Mouse (Mus musculus): ENCODE measurements around the gene Fam166a.
A peak's percentile ranks its signal among the peaks of the same experiment; 100 is the strongest.

Fam166a gene

GRCm38 (mm10) chr2:25218445-25218844, at the start of gene Fam166a:
Gene Fam166a (plus strand): TSS chr2:25218745.
- DNase-seq (ENCODE audit: low spot score) = no peak

GRCm38 (mm10) chr2:25169778-25170177, 48.8 kb upstream of the Fam166a start:
- no peak for DNase-seq (ENCODE audit: low spot score)

- DNase-seq (ENCODE audit: low spot score) = no peak
Observed at GRCm38 (mm10) chr2:25170326-25171100, 48.0 kb upstream of the Fam166a start.

DNA sequence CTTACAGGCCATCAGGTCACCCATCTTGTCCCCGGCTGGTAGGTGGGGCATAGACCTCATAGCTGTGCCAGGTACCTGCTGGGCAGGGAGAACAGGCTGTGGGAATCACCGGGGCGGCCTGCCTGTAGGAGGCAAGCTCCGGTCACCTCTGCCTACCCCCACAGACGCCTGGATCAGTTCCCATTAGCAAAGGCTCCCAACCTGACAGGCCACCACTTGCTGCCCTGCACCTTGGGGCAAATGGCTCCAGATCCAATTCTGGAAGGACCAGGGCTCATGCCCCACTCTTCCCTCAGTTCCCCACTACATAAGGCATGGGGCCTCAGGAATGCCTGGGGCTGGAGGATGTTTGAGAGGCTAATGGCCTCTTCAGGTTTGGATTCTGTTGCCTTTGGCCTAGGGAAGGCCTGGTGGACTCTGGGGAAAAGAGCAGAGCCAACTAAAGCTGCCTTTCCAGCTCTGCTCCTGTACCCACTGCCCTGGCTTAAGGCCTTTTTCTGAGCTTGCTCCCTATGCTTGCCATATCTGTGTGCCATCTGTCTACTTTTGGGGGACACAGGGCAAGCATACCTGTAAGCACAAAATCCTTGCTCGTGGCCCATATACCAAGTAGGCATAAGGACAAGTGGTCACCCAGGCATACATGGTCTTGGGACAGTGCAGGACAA, 47.3 kb upstream of the Fam166a start:
- no peak for DNase-seq (ENCODE audit: low spot score)

DNA sequence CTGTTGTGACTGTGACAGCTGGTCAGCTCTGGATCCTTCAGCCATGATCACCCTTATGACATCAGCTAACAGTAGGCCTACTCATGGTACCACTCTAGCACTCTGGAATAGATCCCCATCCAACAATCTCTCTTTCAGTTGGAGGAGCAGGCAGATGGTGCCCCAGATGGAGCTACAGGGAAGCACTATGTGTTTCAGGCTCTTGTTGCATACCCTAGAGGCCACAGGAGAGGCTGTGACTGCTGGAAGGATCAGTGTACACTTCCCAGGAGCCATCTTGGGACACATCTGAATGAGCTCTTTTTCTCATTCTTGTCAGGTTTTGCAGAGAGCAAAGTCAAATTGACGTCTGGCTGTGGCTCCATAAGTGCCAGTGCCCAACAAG, 46.8 kb upstream of the Fam166a start:
- no peak for DNase-seq (ENCODE audit: low spot score)

GRCm38 (mm10) chr2:25172629-25173028, 45.9 kb upstream of the Fam166a start:
- DNase-seq (ENCODE audit: low spot score) = no peak

DNA sequence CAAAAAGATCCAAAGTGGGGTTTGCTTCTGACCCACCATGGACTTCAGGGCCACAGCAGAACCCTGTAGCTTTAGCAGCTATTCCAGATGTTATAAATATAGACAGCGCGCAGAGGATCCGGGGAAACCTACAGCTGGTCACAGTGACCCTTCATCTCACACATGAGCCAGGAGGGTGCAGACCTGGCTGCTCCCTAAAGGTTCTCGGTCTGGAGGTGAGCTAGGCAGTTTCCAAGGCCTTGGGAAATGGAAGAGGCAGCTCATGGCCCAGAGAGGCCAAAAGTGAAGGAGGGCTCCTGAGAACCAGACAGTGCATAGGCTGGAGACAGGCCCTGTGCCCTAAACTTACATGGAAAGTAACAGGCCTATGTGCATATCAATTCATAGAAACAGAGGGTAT, 44.7 kb upstream of the Fam166a start:
- no peak for DNase-seq (ENCODE audit: low spot score)

GRCm38 (mm10) chr2:25174866-25175689, 43.5 kb upstream of the Fam166a start:
- DNase-seq (ENCODE audit: low spot score) = no peak

- no peak for DNase-seq (ENCODE audit: low spot score)
Observed at GRCm38 (mm10) chr2:25175690-25176078, 42.9 kb upstream of the Fam166a start.

DNA sequence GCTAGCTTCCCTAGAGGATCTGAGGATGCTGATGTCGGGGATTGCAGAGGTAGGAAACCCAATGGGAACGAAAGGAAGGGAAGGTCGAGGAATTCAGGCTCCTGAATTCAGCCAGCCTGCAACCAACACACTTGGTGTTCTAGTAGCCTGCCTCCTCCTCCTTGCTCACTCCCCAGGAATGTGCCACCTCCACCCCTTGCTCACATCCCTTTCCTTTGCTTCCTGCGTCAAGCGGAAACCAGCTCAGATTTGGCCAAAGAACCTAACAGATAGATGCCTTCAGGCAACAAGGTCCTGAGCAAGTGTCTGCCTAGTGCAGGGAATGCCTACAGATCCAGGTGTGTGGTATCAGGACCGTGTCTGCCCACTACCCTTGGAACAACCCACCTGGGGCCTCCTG, 42.0 kb upstream of the Fam166a start:
- no peak for DNase-seq (ENCODE audit: low spot score)

DNA sequence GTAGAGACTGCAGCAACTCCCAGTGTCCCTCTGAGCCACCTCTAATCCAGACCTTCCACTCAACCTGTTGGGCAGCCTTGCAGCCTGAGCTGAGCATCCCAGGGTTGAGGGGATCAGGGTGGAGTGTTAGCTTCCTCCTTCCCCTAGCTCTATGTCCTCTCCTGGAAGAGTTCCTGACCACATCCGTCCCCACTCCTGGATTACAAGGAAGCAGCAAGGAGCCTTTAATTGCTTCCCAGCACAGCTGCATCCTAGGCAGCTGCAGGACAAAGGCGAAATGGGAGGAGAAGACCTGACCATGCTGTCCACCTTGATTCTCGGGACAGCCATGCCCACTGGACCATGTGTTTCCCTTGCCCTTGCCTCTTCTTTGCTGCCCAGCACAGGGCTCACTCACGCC, 41.5 kb upstream of the Fam166a start:
- DNase-seq (ENCODE audit: low spot score) = no peak

DNA sequence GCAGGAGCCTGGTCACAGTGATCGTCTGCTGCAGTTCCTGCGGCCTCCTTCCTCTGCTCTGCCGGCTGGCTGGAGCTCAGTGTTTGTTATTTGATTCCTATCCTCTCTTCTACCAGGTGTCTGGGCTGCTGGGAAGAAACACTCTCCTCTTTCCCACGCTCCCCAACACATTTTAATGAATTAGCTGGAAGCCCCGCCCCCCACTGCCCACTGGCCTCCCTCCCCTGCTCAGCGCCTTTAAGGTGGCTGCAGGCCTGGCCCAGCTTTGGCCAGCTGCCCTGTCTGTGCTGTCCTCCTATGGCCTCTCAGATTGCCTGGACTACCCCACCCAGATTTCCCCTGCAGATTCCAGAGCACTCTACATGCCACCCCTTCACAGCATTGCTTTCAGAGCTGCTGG, 40.9 kb upstream of the Fam166a start:
- no peak for DNase-seq (ENCODE audit: low spot score)

DNA sequence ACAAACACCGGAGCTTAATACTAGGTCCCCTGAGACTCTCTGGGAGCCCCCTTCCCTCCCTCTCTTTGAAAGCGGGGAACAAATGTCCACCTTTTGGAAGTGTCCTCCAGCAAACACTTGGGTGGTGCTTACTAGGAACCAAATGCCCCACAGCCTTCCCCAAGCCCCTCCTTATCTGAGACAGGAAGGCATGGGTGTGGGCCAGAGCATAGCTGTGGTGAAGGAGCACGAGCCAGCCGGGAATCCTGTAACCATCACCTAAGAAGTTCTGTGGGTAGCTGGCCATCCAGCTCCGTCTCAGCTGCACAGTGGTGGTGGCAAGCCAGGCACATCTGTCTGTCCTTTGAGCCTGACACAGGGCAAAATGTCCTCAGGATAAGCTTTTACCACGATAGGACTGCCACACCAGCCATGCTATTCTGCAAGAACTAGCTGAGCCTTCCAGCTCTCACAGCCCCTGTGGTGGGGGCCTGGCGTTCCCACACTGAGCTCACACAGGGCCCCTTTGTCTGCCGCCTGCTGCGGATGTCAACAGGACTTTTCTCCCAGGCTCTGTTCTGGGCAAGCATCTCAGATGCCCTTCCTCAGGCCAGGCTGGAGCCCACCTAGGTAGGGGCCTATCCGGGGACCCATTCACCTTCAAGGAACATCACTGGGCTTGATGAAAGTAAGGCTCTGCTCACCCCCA, 40.1 kb upstream of the Fam166a start:
- no peak for DNase-seq (ENCODE audit: low spot score)

GRCm38 (mm10) chr2:25179566-25180217, 38.9 kb upstream of the Fam166a start:
- no peak for DNase-seq (ENCODE audit: low spot score)

DNA sequence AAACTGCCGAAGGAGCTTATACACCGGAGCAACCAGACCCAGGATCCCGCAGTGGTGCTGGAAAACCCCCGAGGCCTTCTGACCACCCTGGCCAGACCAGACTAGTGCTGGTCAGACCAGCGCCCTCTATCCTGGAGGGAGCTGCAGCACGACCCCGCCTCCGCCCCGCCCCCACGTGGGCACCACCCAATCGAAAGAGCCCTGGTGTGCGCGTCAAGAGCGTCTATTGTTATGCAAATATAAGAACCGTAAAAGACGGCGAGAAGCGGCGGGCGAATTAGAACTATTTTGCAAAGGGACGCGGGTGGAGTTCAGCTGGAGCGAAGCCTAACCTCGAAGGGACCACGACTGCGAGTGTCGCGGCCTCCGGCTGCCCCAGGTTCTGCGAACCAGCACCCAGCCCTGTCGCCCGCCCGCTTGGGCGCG, 38.1 kb upstream of the Fam166a start, which contains the start of gene Nrarp:
TSS of gene Nrarp (plus strand) at position 281 of the 426 bp plus-strand sequence.
- DNase-seq (ENCODE audit: low spot score) = peak; percentile 81

DNA sequence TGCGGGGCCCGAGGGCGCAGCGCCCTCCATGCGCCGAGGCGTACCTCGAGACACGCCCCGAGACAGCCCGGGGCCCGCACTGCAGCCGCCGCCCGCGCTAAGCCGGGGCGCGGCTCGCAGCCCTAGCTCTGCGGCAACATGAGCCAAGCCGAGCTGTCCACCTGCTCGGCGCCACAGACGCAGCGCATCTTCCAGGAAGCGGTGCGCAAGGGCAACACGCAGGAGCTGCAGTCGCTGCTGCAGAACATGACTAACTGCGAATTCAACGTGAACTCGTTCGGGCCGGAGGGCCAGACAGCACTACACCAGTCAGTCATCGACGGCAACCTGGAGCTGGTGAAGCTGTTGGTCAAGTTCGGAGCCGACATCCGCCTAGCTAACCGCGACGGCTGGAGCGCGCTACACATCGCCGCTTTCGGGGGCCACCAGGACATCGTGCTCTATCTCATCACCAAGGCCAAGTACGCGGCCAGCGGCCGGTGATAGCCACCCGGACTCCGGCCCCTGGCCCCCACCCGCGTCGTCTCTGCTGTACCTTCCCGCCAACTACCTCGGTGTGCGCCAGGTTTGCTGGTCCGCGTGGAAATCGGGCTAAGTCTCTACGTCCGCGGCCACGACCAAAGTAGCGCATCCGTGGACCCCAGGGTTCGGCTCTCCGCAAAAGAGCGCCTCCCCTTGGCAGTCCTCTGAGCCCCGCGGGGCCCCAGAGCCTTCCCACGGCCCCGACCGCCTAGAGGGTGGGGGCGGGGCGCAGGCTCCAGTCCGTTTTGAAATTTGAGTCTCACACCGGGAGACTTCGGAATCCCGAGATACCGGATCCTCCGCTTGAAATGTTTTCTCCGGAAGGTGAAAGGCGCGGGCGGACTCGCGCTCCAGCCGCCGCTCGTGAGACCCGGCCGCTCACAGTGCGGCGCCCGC, 37.3 kb upstream of the Fam166a start:
- peak; percentile 62 for DNase-seq (ENCODE audit: low spot score)

GRCm38 (mm10) chr2:25181891-25182397, 36.6 kb upstream of the Fam166a start:
- no peak for DNase-seq (ENCODE audit: low spot score)

- no peak for DNase-seq (ENCODE audit: low spot score)
Observed at GRCm38 (mm10) chr2:25182664-25183063, 35.9 kb upstream of the Fam166a start.

- peak; percentile 54 for DNase-seq (ENCODE audit: low spot score)
Observed at GRCm38 (mm10) chr2:25183336-25183735, 35.2 kb upstream of the Fam166a start.

DNA sequence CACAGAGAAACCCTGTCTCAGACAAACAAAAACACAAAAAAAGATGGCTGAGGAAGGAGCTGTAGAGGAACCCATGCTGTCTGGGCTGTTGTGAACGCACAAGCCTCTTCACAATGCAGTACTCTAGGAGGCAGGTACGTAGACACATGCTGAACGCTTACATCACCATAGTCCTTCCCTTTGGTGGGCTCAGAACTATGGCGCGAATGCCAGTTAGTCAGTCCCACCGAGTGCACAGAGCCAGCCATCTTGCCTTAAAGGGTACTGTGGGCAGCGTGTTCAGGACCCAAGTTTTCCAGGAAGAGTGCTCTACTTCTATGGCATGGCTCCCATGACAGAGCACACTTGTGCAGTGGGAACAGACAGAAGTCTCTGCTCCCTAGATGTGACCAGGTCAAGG, 34.0 kb upstream of the Fam166a start:
- DNase-seq (ENCODE audit: low spot score) = no peak

Data from T-cell, adult 2 months (primary cell).